19 mouse cellular contexts compared by ENCODE assay signal in genomic region chr17:35063466-35063865, GRCm38 (mm10). TPM values are rescaled to one million over a fixed set of nuclear protein-coding genes. Genes with fewer than 3 reads are reported as not detected.
DNase-seq lines count a peak whose midpoint lies in the region; ATAC-seq lines count a peak whose summit lies in the region.
"Had no signal": no experiment of that assay in that cellular context is flagged by ENCODE, and none has a peak within 500 bp of the region (broad histone marks: within the 10 kb centered on the region; RNA-seq: fewer than 3 reads in every experiment).

No protein-coding gene starts in this region.

- H3K9me3 ChIP-seq in hindbrain, embryonic 13.5 days: no peaks in the 10 kb centered on the region
- H3K9me3 ChIP-seq in hindbrain, embryonic 10.5 days: no peaks in the 10 kb centered on the region
- H3K9me3 ChIP-seq in embryonic facial prominence, embryonic 10.5 days: no peaks in the 10 kb centered on the region
- H3K9me3 ChIP-seq: forebrain, embryonic 15.5 days; intestine, embryonic 15.5 days; limb, embryonic 12.5 days; midbrain, embryonic 12.5 days had no signal

- H3K4me2 ChIP-seq in hindbrain, embryonic 13.5 days: no peak overlapping the region
- H3K4me2 ChIP-seq: forebrain, embryonic 15.5 days; limb, embryonic 12.5 days; midbrain, embryonic 12.5 days had no signal

- peaks cover 41% of the 10 kb centered on the region for H3K4me1 ChIP-seq in hindbrain, embryonic 13.5 days (replicated peaks)
- peaks cover 54% of the 10 kb centered on the region for H3K4me1 ChIP-seq in hindbrain, embryonic 10.5 days (replicated peaks)
- peaks cover 51% of the 10 kb centered on the region for H3K4me1 ChIP-seq in embryonic facial prominence, embryonic 10.5 days

- H3K9ac ChIP-seq in hindbrain, embryonic 13.5 days: peak overlapping the region; percentile 36; the same call in 1 of the 2 replicates
- H3K9ac ChIP-seq: forebrain, embryonic 15.5 days; intestine, embryonic 15.5 days; limb, embryonic 12.5 days; liver, embryonic 14.5 days; midbrain, embryonic 12.5 days had no signal

- peaks cover 67% of the 10 kb centered on the region for H3K27me3 ChIP-seq in hindbrain, embryonic 13.5 days
- peaks cover 62% of the 10 kb centered on the region for H3K27me3 ChIP-seq in hindbrain, embryonic 10.5 days (ENCODE audit: insufficient read depth, poor library complexity, severe bottlenecking)
- H3K27me3 ChIP-seq in embryonic facial prominence, embryonic 10.5 days (replicated peaks; ENCODE audit: low read depth, poor library complexity, severe bottlenecking): peaks cover 59% of the 10 kb centered on the region

- H3K27ac ChIP-seq in hindbrain, embryonic 13.5 days: no peak overlapping the region
- no peak overlapping the region for H3K27ac ChIP-seq in hindbrain, embryonic 10.5 days
- H3K27ac ChIP-seq in embryonic facial prominence, embryonic 10.5 days (replicated peaks): no peak overlapping the region
- H3K27ac ChIP-seq: forebrain, embryonic 15.5 days; layer of hippocampus, adult 2 months; left cerebral cortex, adult 2 months; limb, embryonic 12.5 days; liver, embryonic 14.5 days had no signal

- H3K4me3 ChIP-seq in hindbrain, embryonic 13.5 days: no peak overlapping the region
- no peak overlapping the region for H3K4me3 ChIP-seq in hindbrain, embryonic 10.5 days
- peak overlapping the region; percentile 58; the same call in 1 of the 2 replicates for H3K4me3 ChIP-seq in embryonic facial prominence, embryonic 10.5 days
- H3K4me3 ChIP-seq: forebrain, embryonic 15.5 days; intestine, embryonic 15.5 days; layer of hippocampus, adult 2 months; left cerebral cortex, adult 2 months; limb, embryonic 12.5 days; midbrain, embryonic 12.5 days had no signal

- ATAC-seq in hindbrain, embryonic 13.5 days (ENCODE audit: low FRiP score): no peak
- ATAC-seq: forebrain, embryonic 15.5 days; intestine, embryonic 15.5 days had no signal

- 88% methylated on average over 3 of the region's 3 CpGs for WGBS in hindbrain, embryonic 13.5 days
- WGBS in hindbrain, embryonic 10.5 days: 93% methylated on average over 3 of the region's 3 CpGs
- 92% methylated on average over 3 of the region's 3 CpGs for WGBS in embryonic facial prominence, embryonic 10.5 days

- peak; percentile 82 to 88 for DNase-seq in cerebellum, postnatal 10 days
- DNase-seq in cerebellum, adult 11 months: no peak
- no peak for DNase-seq in hindbrain, embryonic 10.5 days (ENCODE audit: low spot score)
- DNase-seq in 3T3-L1 (ENCODE audit: low read depth, low spot score): peak; percentile 44
- DNase-seq in embryonic facial prominence, embryonic 10.5 days (ENCODE audit: low spot score): no peak
- no peak for DNase-seq in urinary bladder, postnatal 36 days (ENCODE audit: low spot score in 2 of 2)
- DNase-seq: adrenal gland, adult 2 months; B cell, adult 2 months; right cerebral cortex, postnatal 14 days had no signal

- H3K36me3 ChIP-seq in hindbrain, embryonic 13.5 days: peaks cover 30% of the 10 kb centered on the region
- H3K36me3 ChIP-seq in hindbrain, embryonic 10.5 days: peaks cover 35% of the 10 kb centered on the region
- peaks cover 37% of the 10 kb centered on the region for H3K36me3 ChIP-seq in embryonic facial prominence, embryonic 10.5 days (replicated peaks)

RNA-seq across cellular contexts. Expression of gene Ly6g6c, which starts 1.7 kb away (rescaled TPM):
- polyA plus RNA-seq in hindbrain, embryonic 13.5 days (2015; fragmentation: Nextera tagmentation; extraction: Ambion mirVana): not detected in 2 replicates
- 0.20 and 0.27 TPM in 2 replicates for polyA plus RNA-seq in hindbrain, embryonic 10.5 days (2016; fragmentation: Nextera tagmentation; extraction: Ambion mirVana)
- 0.31 and 0.35 TPM in 2 replicates for polyA plus RNA-seq in embryonic facial prominence, embryonic 10.5 days (2016; fragmentation: Nextera tagmentation; extraction: Ambion mirVana)
- polyA plus RNA-seq: adrenal gland, adult 2 months; cortical plate, adult 2 months; forebrain, embryonic 15.5 days; intestine, embryonic 15.5 days; kidney, embryonic 16.5 days; limb, embryonic 12.5 days; midbrain, embryonic 12.5 days had no signal

RNA-seq across cellular contexts. Expression of gene Mpig6b, which starts 2.5 kb away (rescaled TPM):
- polyA plus RNA-seq in hindbrain, embryonic 13.5 days (2015; fragmentation: Nextera tagmentation; extraction: Ambion mirVana): 0.25 and 0.31 TPM in 2 replicates
- polyA plus RNA-seq in hindbrain, embryonic 10.5 days (2016; fragmentation: Nextera tagmentation; extraction: Ambion mirVana): 0.76 and 1.1 TPM in 2 replicates
- polyA plus RNA-seq in embryonic facial prominence, embryonic 10.5 days (2016; fragmentation: Nextera tagmentation; extraction: Ambion mirVana): 0.52 and 0.93 TPM in 2 replicates
- polyA plus RNA-seq: cortical plate, adult 2 months had no signal

RNA-seq across cellular contexts. Expression of gene Ddah2, which starts 4.6 kb away (rescaled TPM):
- polyA plus RNA-seq in hindbrain, embryonic 13.5 days (2015; fragmentation: Nextera tagmentation; extraction: Ambion mirVana): 420 and 426 TPM in 2 replicates
- 536 and 664 TPM in 2 replicates for polyA plus RNA-seq in hindbrain, embryonic 10.5 days (2016; fragmentation: Nextera tagmentation; extraction: Ambion mirVana)
- polyA plus RNA-seq in embryonic facial prominence, embryonic 10.5 days (2016; fragmentation: Nextera tagmentation; extraction: Ambion mirVana): 482 and 503 TPM in 2 replicates

RNA-seq across cellular contexts. Expression of gene Ly6g6e, which starts 13.2 kb away (rescaled TPM):
- polyA plus RNA-seq in hindbrain, embryonic 13.5 days (2015; fragmentation: Nextera tagmentation; extraction: Ambion mirVana): 0.45 TPM in 1 of 2 replicates, not detected in the other
- polyA plus RNA-seq in hindbrain, embryonic 10.5 days (2016; fragmentation: Nextera tagmentation; extraction: Ambion mirVana): 0.76 and 0.97 TPM in 2 replicates
- polyA plus RNA-seq in embryonic facial prominence, embryonic 10.5 days (2016; fragmentation: Nextera tagmentation; extraction: Ambion mirVana): 0.83 and 1.00 TPM in 2 replicates

RNA-seq across cellular contexts. Expression of gene Clic1, which starts 13.7 kb away (rescaled TPM):
- polyA plus RNA-seq in hindbrain, embryonic 13.5 days (2015; fragmentation: Nextera tagmentation; extraction: Ambion mirVana): 100 and 102 TPM in 2 replicates
- 232 and 239 TPM in 2 replicates for polyA plus RNA-seq in hindbrain, embryonic 10.5 days (2016; fragmentation: Nextera tagmentation; extraction: Ambion mirVana)
- polyA plus RNA-seq in embryonic facial prominence, embryonic 10.5 days (2016; fragmentation: Nextera tagmentation; extraction: Ambion mirVana): 190 and 191 TPM in 2 replicates

Comparison
In these comparisons a context has a peak if more than half of its experiments do, and no peak if none do; other contexts are left out.
1. DNase-seq: peak in cerebellum, postnatal 10 days (2 of 2) and 3T3-L1 (single experiment); none in cerebellum, adult 11 months (single experiment), hindbrain, embryonic 10.5 days (single experiment), embryonic facial prominence, embryonic 10.5 days (single experiment) and urinary bladder, postnatal 36 days (0 of 2).